Mouse (Mus musculus) hindbrain, embryonic 13.5 days (tissue): ENCODE data around the gene Hoxb13. TPM values are rescaled to one million over a fixed set of nuclear protein-coding genes. Genes with fewer than 3 reads are reported as not detected.

Experiments used
- ATAC-seq: fragments of 200-750 bp; cut with Nextera tagmentation; 2 replicates; pipeline ENCODE4 v1.8.0; 2017; ENCODE audit warnings: moderate TSS enrichment; ENCODE audit not compliant: low FRiP score
- H3K27ac ChIP-seq: fragments of 300-500 bp; sonication (generic); 2 replicates; pipeline ENCODE4 v1.5.1; 2015; ENCODE audit warnings: inconsistent platforms, mild to moderate bottlenecking, moderate library complexity
- H3K27me3 ChIP-seq: fragments of 300-500 bp; sonication (generic); 2 replicates; pipeline ENCODE4 v1.6.1; 2015; ENCODE audit warnings: mild to moderate bottlenecking, inconsistent platforms
- H3K36me3 ChIP-seq: fragments of 300-500 bp; sonication (generic); 2 replicates; pipeline ENCODE4 v1.6.1; 2015; ENCODE audit warnings: mild to moderate bottlenecking, inconsistent platforms
- H3K4me1 ChIP-seq: fragments of 300-500 bp; sonication (generic); replicated peaks from 2 replicates; pipeline ENCODE4 v1.6.1; 2015; ENCODE audit warnings: inconsistent platforms
- H3K4me2 ChIP-seq: fragments of 300-500 bp; sonication (generic); 2 replicates; pipeline ENCODE4 v1.6.1; 2015; ENCODE audit warnings: inconsistent platforms, mild to moderate bottlenecking, moderate library complexity
- H3K4me3 ChIP-seq: fragments of 300-500 bp; sonication (generic); 2 replicates; pipeline ENCODE4 v1.5.1; 2015; ENCODE audit warnings: mild to moderate bottlenecking, inconsistent platforms
- H3K9ac ChIP-seq: fragments of 300-500 bp; sonication (generic); 2 replicates; pipeline ENCODE4 v1.6.1; 2015; ENCODE audit warnings: mild to moderate bottlenecking, inconsistent platforms
- H3K9me3 ChIP-seq: fragments of 300-500 bp; sonication (generic); 2 replicates; pipeline ENCODE4 v1.6.1; 2016; ENCODE audit warnings: inconsistent platforms
- WGBS: fragments of 180-500 bp; shearing (Covaris S2); methylation state at CpG from one replicate; pipeline ENCODE4 v1.1.7; 2015; 5-methylcytosine and 5-hydroxymethylcytosine counted together
- polyA plus RNA-seq: library from polyadenylated mRNA; unstranded; fragments of >200 nt; fragmentation: Nextera tagmentation; extraction: Ambion mirVana; gene quantifications from 2 replicates; pipeline ENCODE4 v1.2.1, GENCODE M21; 2015

Gene Hoxb13
- polyA plus RNA-seq, 1 experiment from 2014 or later, result not detected

- Histone ChIP-seq H3K4me2 (no peak overlapping the region), H3K36me3 (no peaks in the 10 kb centered on the region), H3K9ac (no peak overlapping the region), H3K4me3 (no peak overlapping the region), H3K9me3 (no peaks in the 10 kb centered on the region), H3K27me3 (peaks cover 99% of the 10 kb centered on the region), H3K27ac (no peak overlapping the region), H3K4me1 (no peaks in the 10 kb centered on the region)
- no peak for ATAC-seq
- WGBS, result under 1% methylated on average over 17 of the region's 17 CpGs
Measured at GRCm38 (mm10) chr11:96175511-96175910, 18.6 kb upstream of the Hoxb13 start.

DNA sequence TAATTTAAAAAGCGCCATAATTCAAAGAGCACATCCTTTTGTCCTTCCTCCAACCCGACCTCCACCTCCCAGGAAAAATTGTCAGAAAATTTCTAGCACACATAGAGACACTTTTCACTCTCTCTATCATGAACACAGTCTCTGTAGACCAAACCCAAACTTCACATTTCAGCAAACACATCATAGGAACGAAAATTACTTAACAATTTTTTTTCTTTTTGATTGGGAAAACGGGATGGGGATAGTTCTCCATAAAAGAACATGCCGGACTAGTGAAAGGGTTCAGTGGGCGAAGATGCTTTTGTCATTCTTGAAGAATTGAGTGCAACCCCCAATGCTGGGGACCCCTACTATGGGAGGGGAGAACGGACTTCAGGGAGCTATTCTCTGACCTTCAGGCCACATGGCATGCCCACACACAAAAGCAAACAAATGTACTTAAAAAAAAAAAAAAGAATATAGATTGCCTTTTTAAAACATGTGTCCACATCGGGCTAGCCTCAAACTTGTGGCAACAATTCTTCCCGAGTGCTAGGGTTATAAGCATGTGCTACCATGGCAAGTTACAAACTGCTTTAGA lies 18.1 kb upstream of the Hoxb13 start:
- H3K9me3 ChIP-seq, result no peaks in the 10 kb centered on the region
- no peak overlapping the region for H3K4me2 ChIP-seq
- WGBS, result 1% methylated on average over 9 of the region's 9 CpGs
- H3K27me3 ChIP-seq, result peaks cover 99% of the 10 kb centered on the region
- no peaks in the 10 kb centered on the region for H3K36me3 ChIP-seq
- H3K9ac ChIP-seq, result no peak overlapping the region
- no peak for ATAC-seq
- H3K4me1 ChIP-seq, result no peaks in the 10 kb centered on the region
- no peak overlapping the region for H3K4me3 ChIP-seq
- no peak overlapping the region for H3K27ac ChIP-seq

GRCm38 (mm10) chr11:96176841-96177240 lies 17.3 kb upstream of the Hoxb13 start:
- Histone ChIP-seq H3K9me3 (no peaks in the 10 kb centered on the region), H3K4me3 (no peak overlapping the region), H3K4me1 (no peaks in the 10 kb centered on the region), H3K27ac (no peak overlapping the region), H3K4me2 (no peak overlapping the region), H3K27me3 (peaks cover 99% of the 10 kb centered on the region), H3K9ac (no peak overlapping the region), H3K36me3 (no peaks in the 10 kb centered on the region)
- 2% methylated on average over 10 of the region's 10 CpGs for WGBS
- ATAC-seq, result no peak

DNA sequence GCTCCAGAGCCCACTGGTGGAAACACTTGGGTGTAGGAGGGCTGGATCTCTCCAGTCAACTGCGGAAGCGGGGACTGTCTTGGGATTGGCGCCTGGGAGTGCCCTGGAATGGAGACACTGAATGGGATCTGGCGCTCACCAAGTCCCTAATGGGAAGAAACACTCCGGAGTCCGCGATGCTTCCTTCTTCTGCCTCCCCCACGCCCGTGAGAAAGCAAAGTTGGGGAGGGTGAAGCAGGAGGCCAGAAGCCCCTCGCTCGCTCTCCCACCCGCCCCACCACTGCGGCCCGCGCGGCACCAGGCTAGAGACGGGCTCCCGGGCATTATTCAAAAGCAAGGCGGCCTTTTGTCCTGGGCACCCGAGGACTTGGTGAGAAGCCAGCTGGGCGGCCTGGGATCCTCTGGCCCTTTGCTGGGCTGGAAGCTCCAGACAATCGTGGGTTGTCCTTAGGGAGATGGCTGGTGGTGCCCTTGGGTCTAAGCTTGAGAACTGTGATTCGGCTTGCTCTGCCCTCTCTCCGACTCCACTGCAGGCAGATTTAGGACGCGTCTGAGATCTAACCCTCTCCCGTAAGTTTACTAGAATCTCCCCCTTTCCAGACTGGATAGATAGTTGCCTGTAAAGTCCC lies 16.5 kb upstream of the Hoxb13 start:
- no peak for ATAC-seq
- Histone ChIP-seq H3K27ac (no peak overlapping the region), H3K36me3 (no peaks in the 10 kb centered on the region), H3K9ac (no peak overlapping the region), H3K4me1 (no peaks in the 10 kb centered on the region), H3K9me3 (peaks cover 4% of the 10 kb centered on the region), H3K4me2 (no peak overlapping the region), H3K4me3 (no peak overlapping the region), H3K27me3 (peaks cover 99% of the 10 kb centered on the region)
- WGBS, result under 1% methylated on average over 27 of the region's 27 CpGs

- H3K4me2 ChIP-seq, result no peak overlapping the region
- whole genome bisulfite sequencing, result 0% methylated on average over 8 of the region's 8 CpGs
- H3K9ac ChIP-seq, result no peak overlapping the region
- peaks cover 99% of the 10 kb centered on the region for H3K27me3 ChIP-seq
- H3K27ac ChIP-seq, result no peak overlapping the region
- H3K4me1 ChIP-seq, result no peaks in the 10 kb centered on the region
- ATAC-seq, result no peak
- no peak overlapping the region for H3K4me3 ChIP-seq
- H3K9me3 ChIP-seq, result peaks cover 9% of the 10 kb centered on the region
- no peaks in the 10 kb centered on the region for H3K36me3 ChIP-seq
Measured at GRCm38 (mm10) chr11:96178356-96178755, 15.8 kb upstream of the Hoxb13 start.

DNA sequence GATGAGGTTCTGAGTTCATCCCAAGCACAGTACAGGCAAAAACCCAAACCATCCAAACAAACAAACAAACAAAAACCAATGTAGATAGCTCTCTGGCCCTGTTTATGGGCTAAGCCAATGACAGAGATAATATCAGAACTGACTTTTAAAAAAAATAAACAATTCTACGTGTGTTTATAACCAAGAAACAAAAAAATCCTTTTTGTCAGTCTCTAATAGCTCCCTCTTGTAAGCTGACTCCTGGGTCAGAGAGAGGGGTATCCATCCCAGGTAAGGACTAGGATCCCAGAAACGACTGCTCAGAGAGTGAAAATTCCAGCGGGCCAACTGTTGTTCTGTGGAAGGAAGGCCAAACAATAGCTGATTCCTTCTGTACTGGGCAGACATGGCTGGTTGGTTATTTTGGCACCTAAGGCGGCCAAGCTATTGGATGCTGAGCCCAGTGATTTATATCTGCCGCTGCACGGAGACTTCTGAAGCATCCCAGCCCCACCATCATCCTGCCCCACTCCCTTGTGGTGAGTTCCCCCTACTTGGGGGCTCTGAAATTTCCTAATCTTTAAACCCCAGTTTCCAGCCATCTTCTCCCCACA lies 15.1 kb upstream of the Hoxb13 start:
- peaks cover 99% of the 10 kb centered on the region for H3K27me3 ChIP-seq
- H3K4me3 ChIP-seq, result no peak overlapping the region
- ATAC-seq, result no peak
- WGBS, result 0% methylated on average over 6 of the region's 6 CpGs
- H3K9me3 ChIP-seq, result peaks cover 9% of the 10 kb centered on the region
- no peak overlapping the region for H3K27ac ChIP-seq
- H3K4me2 ChIP-seq, result no peak overlapping the region
- no peaks in the 10 kb centered on the region for H3K36me3 ChIP-seq
- H3K9ac ChIP-seq, result no peak overlapping the region
- no peaks in the 10 kb centered on the region for H3K4me1 ChIP-seq

DNA sequence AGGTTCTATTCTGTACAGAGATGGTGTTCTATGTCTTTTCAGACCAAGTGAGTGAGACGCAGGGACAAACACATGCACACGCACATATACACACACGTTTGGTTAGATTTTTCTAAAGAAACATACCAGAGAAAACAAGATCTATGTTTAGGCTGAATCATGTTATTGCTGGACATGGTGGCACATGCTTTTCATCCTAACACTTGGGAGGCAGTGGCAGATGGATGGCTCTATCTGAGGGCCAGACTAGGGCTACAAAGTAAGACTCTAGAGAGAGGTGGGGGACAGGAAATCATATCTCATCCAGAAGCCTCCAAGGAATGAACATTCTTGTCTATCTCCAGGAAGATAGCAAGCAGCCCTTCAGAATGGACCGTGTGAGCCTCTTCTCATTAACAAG lies 13.1 kb upstream of the Hoxb13 start:
- Histone ChIP-seq H3K4me2 (no peak overlapping the region), H3K27ac (no peak overlapping the region), H3K9ac (no peak overlapping the region), H3K27me3 (peaks cover 99% of the 10 kb centered on the region), H3K4me1 (no peaks in the 10 kb centered on the region), H3K36me3 (no peaks in the 10 kb centered on the region), H3K9me3 (peaks cover 9% of the 10 kb centered on the region), H3K4me3 (no peak overlapping the region)
- WGBS, result 26% methylated on average over 4 of the region's 4 CpGs
- ATAC-seq, result no peak

DNA sequence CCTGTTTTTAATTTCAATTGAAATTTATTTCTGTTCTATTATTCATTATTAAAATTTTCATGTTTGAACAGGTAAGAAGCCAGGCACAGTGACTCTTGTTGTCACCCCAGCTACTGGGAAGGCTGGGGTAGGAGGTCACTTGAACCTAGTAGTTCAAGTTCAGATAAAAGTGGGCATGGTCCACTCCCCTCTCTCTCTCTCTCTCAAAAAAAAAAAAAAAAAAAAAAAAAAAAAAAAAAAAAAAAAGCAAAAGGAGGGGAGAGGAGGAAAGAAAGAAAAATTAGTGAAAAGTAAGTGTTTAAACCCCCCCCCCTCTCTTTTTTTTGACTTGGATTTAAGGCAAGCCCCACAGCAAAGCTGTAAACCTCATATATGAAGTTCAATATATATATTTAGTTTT lies 9.9 kb upstream of the Hoxb13 start:
- no peak for ATAC-seq
- H3K4me2 ChIP-seq, result no peak overlapping the region
- H3K4me1 ChIP-seq, result no peaks in the 10 kb centered on the region
- H3K27ac ChIP-seq, result no peak overlapping the region
- H3K36me3 ChIP-seq, result no peaks in the 10 kb centered on the region
- H3K9me3 ChIP-seq, result peaks cover 9% of the 10 kb centered on the region
- H3K4me3 ChIP-seq, result no peak overlapping the region
- H3K9ac ChIP-seq, result no peak overlapping the region
- H3K27me3 ChIP-seq, result peaks cover 100% of the 10 kb centered on the region

DNA sequence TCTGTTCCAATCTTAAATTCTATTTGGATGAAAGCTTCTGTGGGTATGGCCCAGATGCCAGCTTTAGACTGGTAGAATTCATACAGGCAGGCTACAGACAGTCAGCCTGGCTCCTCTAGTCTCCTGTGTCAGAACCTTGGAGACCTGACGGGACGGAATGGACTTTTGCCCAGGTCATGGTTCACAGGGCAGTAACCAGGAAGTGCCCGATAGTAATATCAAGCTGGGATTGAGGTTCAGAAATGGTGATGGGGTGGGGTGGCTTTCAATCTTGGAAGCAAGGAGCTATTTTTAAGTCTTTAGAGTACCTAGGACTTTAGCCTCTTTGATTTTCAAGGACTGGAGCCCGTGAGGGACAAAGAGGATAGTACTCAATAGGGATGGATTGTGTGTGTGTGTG lies 6.8 kb upstream of the Hoxb13 start:
- 27% methylated on average over 4 of the region's 4 CpGs for WGBS
- peaks cover 99% of the 10 kb centered on the region for H3K27me3 ChIP-seq
- H3K4me3 ChIP-seq, result no peak overlapping the region
- H3K4me1 ChIP-seq, result no peaks in the 10 kb centered on the region
- H3K4me2 ChIP-seq, result no peak overlapping the region
- H3K9ac ChIP-seq, result no peak overlapping the region
- peaks cover 8% of the 10 kb centered on the region for H3K9me3 ChIP-seq
- ATAC-seq, result no peak
- H3K36me3 ChIP-seq, result no peaks in the 10 kb centered on the region
- H3K27ac ChIP-seq, result no peak overlapping the region

DNA sequence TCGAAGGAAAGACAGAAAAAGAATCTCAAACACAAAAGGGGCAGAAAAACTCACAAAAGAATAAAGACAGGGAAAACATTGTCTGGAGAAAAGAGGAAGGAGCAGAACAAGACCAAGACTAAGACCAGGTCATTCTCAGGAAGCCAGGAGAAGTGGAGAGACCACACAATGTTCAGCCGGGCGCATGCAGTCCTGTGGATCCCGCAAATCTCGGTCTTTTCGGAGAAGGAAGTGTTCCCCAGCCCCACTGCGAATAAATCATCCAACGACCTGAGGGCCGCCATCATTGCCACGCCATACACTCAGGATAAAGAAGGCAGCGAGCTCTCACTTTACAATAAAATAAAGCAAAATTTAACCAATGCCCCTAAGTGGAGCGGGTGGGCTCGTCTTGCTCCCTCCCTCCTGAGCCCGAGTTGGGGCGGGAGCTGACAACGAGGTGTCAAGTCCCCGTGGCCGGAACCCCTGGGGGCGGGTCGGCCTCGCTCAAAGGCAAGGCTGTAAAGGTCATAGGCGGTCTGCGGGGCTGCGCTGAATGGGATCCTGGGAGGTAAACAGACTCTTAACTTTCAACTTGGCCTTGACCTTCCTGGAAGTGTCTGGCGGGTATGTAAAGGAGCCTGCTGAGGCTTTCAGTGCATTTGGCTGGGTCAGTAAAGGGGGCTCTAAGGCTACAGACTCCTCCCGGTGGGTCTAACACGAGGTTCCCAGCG lies 4.2 kb upstream of the Hoxb13 start:
- Histone ChIP-seq H3K27me3 (peaks cover 99% of the 10 kb centered on the region), H3K4me2 (no peak overlapping the region), H3K36me3 (no peaks in the 10 kb centered on the region), H3K9me3 (no peaks in the 10 kb centered on the region), H3K9ac (no peak overlapping the region), H3K4me3 (no peak overlapping the region), H3K4me1 (0 out of 2 replicates have a peak, but pooled peaks cover 5% of the 10 kb centered on the region), H3K27ac (no peak overlapping the region)
- no peak for ATAC-seq
- under 1% methylated on average over 28 of the region's 28 CpGs for WGBS

- H3K4me3 ChIP-seq, result no peak overlapping the region
- H3K9ac ChIP-seq, result no peak overlapping the region
- WGBS, result 8% methylated on average over 5 of the region's 5 CpGs
- H3K9me3 ChIP-seq, result no peaks in the 10 kb centered on the region
- no peak overlapping the region for H3K27ac ChIP-seq
- 0 out of 2 replicates have a peak, but pooled peaks cover 5% of the 10 kb centered on the region for H3K4me1 ChIP-seq
- H3K27me3 ChIP-seq, result peaks cover 99% of the 10 kb centered on the region
- H3K36me3 ChIP-seq, result no peaks in the 10 kb centered on the region
- H3K4me2 ChIP-seq, result no peak overlapping the region
- ATAC-seq, result no peak
Measured at GRCm38 (mm10) chr11:96191132-96191531, 3.0 kb upstream of the Hoxb13 start.

DNA sequence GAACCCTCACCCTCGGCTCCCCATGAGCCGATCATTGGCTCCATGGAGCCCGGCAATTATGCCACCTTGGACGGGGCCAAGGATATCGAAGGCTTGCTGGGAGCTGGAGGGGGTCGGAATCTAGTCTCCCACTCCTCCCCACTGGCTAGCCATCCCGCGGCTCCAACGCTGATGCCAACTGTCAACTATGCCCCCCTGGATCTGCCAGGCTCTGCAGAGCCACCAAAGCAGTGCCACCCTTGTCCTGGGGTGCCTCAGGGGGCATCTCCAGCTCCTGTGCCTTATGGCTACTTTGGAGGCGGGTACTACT lies 240 bp downstream of the Hoxb13 start:
- Histone ChIP-seq H3K4me2 (no peak overlapping the region), H3K4me1 (0 out of 2 replicates have a peak, but pooled peaks cover 5% of the 10 kb centered on the region), H3K9me3 (no peaks in the 10 kb centered on the region), H3K27me3 (peaks cover 99% of the 10 kb centered on the region), H3K27ac (no peak overlapping the region), H3K4me3 (no peak overlapping the region; the same call in 1 of the 2 replicates), H3K9ac (no peak overlapping the region), H3K36me3 (no peaks in the 10 kb centered on the region)
- WGBS, result 1% methylated on average over 10 of the region's 10 CpGs
- ATAC-seq, result no peak
